Mouse (Mus musculus): ENCODE data around the gene Gna12.

Gna12 gene

DNA sequence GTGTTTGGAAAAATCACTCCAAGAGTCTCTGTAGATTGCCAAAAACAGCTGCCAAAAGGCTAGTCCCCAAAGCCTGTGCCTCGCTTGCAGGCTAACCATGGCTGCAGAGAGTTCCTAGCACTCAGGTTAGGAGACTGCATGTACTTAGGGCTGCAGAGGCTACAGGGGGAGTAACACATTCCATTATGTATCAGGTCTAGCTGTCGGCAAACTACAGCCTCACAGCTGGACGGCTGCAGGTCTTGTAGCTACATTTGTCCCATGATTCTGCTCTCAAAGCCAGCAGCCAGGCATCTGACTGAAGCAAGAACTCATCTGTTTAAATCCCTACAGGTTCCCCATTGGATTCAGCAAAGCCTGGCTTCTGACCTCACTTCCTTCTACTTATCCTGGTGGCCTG, 35.5 kb downstream of the Gna12 start:
- no peak for DNase-seq

DNA sequence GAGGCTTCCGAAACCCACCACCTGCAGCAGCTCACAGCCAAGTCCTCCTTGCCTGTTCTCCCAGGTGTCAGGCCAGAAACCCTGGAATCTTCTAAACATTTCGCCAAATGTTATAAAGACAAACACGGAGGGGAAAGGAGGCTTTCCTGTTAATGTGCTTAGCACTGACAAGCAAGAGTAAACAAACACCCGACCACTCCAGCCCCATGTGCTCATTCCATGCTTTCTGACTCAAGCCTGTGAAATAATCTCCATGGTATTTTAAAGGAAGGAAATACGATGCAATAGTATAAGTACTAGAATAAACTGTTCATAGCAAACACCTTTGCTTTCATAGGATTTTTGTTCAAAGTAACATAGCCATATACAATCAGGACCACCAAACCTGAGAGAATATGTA, 38.0 kb downstream of the Gna12 start:
- no peak for DNase-seq

DNA sequence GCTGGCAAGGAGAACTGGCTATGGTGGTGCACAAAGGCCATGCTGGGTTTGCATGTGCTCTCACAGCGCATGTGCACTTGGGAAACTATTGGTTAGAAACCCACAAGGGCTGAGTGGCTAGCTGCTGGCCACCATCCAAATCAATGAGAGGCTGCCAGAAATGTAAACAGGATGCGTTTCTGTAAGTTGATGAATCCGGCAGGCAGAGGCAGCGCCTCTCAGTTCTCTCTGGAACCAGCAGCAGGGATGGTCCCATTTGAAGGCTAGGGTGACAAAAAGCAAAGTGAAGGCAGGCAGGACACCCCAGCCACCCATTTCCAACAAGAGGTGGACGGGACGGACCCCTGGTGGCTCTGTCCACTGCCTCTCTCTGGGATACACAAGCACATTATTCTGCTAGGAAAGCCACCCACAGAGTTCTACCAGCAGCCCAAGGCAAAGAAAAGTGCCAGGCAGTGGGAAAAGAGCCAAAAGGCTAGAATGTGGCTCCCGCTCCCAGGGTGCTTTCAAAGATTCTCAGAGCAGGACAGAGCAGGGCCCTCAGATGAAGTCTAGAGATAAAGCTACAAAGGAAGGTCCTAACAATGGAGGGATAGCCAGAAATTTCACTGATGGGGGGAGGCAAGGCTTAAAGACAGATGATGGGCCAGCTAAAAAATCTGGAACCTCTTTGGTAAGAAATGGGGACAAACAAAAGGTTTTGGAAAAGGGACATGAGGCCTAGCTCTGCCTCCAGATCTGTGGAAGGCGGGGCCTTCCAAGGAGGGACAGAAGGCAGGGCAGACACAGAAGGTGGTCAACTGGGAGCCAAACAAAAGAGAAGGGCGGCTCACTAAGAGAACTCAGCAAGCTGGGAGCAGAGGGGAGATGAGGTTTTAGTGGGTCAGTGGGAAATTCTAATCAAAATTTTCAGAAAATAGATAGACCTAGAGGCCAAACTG, 39.0 kb downstream of the Gna12 start:
- peak; percentile 27 for DNase-seq

DNA sequence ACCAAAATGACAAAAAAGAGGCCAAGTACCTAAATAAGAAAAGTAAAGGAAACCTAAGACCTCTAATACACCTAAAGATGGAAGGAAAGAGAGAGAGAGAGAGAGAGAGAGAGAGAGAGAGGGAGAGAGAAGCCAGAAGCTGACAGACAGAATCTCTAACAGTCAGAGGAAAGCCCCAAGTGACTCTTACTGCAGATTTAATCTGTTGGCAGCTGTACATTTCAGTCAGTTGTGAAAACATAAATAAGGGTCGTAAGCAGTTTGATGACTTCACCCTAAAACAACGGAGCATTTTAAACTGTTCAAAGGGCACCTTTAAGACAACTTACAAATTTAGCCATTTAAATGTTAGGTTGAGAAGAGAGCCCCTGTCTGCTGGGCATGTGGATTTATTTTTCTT, 39.8 kb downstream of the Gna12 start:
- DNase-seq = no peak

DNA sequence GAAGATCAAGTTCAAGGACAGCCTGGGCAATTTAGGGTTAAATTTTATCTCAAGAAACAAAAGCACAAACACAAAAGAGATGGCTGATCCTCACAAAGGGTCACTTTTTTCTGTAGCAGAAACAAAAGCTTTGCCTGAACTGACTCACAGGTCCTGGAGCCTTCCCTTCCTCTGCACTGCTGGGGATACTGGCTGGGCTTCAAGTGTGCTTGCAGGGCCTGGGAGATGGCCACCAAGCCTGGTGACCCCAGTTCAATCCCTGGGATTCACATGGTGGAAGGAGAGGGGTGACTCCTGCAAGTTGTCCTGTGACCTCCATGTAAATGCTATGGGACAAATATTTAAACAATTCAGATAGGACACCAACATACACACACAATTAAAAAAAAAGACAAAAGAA, 40.7 kb downstream of the Gna12 start:
- DNase-seq = no peak

DNA sequence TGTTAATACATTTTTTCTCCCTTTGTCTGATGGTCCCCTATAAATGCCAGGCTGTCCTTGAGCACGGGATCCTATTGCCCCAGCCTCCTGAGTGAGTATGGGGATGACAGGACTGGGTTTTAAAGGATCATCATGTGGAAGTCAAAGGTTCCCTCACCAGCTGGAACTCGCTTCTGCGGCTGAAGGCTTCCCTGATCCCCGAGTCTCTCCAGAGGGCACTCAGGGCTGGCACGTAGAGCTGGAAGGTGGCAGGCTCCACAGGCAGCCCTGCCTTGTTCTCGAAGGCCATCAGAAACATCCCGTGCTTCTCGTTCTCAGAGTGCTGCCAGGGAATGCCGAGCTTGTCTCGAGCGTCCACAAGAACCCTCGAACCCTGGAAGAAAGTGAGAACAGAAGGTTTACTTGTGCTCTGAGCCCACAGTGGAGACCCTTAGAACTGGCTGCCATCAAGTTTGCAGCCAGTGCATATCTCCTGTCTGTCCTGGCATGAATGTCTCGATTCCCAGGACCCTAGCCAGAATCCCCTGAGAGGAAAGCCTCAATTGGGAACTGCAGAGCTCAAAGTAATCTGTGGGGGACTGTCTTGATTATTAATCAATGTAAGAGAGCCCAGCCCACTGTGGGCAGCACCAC, 44.9 kb downstream of the Gna12 start:
- DNase-seq = no peak

DNA sequence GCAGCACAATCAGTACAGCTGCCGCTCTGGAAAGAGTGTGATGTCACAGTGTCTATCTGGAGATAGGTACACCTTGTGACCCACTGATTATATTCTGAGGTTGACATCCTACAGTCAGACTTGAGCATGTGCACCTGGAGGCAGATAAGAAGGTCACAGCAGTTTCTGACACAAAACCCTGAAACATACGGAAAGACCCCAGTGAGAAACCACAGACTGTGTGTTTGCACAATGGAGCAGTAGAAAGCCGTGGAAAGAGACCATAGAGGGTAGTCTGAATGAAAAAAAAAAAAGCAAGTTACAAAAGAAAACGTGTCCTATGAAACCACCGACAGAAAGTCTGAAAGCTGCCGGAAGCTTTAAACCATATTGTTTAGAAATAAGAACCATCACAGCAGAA, 45.9 kb downstream of the Gna12 start:
- no peak for DNase-seq

DNA sequence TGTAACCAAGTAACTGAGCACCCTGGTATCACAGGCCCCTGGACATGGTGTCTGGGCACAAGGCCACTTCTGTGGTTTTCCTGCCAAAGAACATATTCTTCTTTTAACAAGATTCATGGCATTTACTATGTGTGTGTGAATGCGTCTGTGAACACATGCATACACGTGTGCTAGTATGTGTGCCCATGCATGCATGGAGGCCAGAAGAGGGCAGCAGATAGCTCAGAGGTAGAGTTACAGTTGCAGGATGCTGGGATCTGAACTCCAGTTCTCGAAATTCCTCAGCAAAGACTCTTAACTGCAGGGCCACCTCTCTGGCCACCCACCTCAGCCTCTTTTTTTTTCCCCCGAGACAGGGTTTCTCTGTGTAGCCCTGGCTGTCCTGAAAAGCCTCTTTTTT, 46.7 kb downstream of the Gna12 start:
- DNase-seq = no peak

DNA sequence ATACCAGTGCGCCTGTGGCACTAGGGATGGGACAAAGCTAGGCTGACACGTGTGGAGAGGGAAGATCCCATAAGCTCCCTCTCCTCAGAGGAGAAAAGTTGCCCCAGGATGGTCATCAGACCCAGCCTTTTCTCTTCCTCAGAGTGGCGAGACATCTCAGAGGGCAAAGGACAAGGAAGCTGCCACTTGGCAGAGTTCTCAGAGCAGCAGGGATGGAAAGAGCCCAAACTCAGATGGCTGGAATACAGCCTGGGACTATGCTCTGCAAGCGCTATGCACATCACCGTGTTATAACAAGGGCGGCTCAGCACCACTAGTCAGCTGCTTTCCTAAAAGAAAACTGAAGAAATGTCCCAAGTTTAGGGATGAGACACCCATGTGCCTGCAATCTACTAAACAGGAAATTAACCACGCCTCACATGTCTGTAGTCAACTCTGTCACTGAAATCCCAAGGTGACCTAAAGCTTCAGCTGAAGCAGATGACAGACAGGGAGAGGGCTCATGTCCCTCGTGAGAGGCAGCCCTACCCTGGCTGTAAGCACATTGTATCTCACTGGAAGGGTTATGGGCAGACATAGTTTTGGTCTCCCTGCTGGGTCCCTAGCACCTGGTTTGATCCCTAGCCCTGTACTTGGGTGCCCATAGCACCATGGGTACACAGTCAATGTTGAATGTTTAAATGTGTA, 48.2 kb downstream of the Gna12 start:
- no peak for DNase-seq

DNA sequence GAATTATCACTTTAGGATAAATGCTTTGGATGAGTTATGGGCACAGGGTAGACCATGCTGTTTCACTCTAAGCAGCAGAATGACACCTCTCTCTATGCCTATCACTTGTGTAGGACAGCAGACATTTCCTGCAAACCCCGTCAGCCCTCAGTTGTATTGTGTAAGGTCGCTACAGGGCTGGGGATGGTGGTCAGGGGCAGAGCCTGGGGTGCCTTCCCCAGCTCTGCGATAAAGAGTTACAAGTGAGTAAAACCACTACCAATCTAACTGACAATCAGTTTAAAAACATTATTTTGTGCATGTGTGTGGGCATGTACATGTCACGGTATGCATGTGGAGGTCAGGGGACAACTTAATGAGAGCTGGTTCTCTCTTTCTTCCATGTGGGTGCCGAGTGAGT, 49.1 kb downstream of the Gna12 start:
- no peak for DNase-seq

DNA sequence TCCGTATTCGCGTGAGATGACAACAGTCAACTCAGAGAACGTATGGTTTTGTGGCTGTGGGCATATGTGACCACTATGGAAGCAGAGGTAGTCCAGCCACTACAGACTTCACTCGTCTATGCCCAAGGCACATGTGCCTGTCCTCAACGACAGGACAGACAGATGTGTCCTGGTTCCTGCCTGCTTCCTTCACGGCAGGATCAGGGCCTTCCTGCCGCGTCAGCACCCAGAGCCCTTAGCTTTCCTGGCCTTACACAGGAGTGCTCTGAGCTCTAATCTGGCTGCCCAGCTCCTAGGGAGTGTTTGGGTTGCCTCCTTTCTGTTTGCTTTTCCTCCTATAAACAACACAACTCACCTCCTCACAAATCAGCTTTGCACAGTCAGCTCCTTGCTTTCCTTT, 53.3 kb downstream of the Gna12 start:
- DNase-seq = no peak

DNA sequence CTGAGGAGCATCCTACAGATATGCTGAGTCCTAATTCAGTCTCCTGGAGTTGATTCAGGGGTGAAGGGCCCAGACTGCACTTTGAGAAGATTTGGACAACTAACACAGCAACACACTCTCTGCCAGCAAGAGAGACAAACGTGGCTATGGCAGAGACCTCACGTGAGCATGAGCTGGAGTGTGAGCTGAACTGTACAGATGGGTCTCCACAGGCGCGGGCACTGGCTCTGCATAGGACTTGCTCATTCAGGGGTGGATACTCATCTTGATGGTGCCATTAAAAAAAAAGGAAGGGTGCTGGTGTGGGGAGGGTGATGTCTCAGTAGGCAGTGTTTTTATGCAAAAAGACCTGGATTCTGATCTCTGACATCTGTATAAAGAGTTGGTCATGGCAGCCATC, 55.1 kb downstream of the Gna12 start:
- no peak for DNase-seq

DNA sequence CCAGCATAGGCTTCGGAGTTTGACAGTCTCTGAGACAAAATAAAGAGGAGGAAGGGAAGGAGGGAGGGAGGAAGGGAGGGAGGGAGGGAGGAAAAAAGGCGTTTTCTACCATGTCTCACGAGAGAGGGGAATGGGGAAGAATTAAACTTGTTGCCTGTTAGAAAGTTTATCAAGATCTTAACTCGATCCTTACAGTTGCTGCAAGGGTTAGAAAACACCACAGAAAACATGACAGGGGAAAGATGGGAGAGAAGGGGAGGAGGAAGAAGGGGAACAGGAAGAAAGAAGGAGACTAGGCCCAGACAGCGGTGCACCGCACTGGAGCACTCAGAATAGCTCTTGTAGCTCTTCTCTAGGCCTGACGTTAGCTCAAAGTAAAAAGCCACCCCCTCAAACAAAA, 58.1 kb downstream of the Gna12 start:
- no peak for DNase-seq

DNA sequence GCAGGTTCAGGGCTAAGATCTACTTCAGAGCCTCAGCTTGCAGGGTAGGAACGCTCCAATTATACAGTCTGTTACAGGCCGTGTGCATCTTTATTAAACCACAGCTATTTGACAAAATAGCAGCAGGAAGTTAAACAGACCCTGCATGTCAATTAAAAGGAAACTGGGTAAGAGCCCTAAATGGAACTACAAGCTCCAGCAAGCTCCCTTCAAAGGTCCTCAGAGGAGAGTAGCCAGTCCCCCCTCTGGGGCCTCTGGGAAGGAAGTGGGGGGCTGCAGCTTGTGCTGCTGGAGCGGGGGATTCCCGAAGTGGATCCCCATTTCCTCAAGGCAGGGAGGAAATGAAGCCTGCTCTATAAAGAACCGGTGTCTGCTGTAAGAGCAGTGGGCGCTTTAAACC, 58.6 kb downstream of the Gna12 start:
- no peak for DNase-seq

DNA sequence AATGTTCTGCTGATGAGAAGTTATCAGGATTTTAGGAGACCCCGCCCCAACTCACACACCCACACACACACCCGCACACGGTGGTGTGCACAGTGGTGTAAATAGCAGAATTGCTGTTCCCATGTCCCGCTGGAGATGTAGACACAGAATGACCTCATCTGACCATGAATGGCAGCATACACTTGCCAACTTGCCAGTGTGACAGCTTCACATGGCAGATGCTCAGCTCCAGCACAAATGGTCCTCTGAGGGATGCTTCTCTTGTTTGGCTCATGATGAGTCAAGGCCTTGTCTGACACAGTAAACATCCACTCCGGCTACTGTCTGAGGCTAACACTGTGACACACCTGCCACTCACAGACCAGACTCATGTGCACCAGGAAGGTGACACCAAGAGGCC, 61.9 kb downstream of the Gna12 start:
- DNase-seq = no peak

DNA sequence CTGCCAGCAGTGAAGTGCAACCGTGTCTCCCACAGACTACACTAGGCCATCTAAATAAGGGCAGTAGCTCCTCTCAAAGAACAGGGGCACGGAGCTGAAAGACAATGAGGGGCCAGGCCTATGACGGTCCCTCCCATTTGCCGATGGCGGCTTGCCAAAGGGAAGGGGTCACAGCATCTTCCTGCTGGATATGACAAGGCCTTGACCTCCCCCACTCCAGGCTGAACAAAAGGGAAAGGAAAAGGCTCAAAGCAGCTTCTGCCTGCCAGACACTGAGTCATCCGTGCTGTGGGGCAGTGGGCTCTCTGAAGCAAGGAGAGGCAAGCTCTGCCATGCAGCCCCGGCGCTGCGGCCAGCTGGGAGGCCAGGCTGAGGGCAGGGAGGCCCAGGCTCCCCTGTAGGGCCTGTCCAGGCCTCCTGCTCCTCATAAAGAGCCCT, 62.5 kb downstream of the Gna12 start:
- peak; percentile 56 for DNase-seq

DNA sequence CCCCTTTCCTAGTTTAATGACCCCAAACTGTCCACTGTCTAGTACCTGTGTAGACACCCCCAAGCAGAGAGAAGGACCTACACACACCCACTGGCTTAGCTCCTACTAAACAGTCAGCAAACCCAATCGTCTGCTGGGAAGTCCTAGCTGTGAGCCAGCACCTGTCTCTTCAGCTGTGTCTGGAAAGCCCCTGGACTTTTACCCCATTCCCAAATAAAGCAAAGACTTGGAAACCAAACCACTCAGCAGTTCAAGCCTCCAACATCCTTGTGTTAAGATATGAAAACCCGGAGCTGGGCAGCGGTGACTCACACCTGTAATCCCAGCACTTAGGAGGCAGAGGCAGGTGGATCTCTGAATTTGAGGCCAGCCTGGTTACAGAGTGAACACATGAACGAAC, 63.7 kb downstream of the Gna12 start:
- DNase-seq = no peak

DNA sequence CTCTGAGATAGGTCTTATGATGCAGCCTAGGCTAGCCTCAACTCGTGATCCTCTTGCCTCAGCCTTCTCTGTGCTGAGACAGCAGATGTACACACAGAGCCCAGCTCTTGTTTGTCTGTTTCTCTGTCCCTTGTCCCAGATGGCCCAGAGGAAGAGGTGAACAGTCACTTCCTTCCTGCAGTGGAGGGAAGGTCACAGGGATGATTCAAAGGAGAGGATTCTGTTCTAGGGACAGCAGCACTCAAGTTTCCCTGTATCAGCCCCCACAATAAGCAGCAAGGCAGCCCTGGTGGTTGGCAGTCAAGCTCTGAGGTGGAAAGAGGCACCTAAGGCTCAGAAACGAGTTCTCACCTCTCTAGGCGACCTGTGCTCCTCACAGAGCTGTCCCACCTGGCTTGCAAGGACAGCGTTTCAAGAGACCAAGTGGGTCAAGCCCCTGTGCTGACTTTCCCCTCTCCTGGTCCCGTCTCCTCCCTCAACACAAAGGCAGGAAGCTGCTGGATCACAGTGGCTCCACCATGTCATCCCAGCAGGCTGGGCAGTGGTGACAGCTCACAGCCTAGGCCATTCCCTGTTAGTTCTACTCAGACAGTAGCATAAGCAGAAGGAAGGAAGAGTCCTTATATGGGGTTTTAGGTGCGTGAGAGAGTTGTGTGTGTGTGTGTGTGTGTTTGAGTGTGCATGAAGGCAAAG, 65.2 kb downstream of the Gna12 start:
- DNase-seq = no peak

DNA sequence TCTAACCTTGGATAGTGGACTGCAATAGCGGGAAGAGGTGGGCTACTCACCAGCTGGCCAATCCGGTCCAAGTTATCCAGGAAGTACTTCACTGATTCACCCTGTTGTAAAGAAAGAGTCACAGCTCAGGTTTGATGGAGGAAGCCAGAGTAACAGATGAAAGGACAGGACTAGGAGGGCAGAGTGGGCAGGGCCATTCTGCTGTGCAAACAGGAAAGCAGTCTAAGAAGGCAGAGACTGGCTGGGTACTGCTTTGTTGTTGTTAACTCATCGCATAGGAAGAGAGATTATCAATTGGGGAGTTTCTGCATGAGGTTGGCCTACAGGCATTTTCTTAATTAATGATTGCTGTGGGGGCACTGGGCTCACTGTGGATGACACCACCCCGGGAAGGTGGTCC, 67.7 kb downstream of the Gna12 start:
- no peak for DNase-seq

DNA sequence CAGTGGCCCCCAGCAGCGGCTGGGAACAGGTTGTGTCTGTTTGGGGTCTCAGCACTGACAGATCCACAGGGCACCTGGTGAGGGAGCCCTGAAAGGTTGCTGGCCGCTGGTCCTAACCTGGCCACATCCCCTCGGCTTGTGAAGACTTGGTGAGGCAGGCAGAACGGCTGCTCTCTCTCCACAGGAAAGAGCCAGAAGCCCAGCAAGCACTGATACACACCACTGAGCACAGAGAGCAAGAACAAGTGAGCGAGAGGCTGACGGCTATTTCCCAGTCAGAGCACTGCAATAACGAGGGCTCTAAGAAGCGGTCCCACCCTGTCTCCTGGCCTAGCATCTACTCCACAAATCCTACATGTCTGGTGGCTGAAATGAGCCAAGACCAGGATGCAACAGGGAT, 71.4 kb downstream of the Gna12 start:
- DNase-seq = no peak

DNA sequence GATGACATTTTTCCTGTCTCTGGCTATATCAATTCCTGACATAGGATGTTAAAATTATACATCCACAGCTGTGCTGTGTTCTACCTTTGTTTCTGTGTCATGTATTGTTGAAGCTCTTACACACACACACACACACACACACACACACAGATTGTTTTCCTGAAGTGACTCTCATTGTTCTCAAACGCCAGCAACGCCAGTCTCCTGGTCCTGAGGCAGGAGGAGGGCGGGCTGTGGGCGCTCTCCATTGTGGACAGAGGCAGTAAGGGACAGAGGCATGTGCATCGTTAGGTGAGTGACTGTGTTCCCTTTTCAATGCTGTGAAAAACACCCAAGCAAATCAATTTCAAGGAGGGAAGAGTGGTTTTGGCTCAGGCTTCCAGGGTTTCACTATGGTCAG, 77.0 kb downstream of the Gna12 start:
- no peak for DNase-seq

DNA sequence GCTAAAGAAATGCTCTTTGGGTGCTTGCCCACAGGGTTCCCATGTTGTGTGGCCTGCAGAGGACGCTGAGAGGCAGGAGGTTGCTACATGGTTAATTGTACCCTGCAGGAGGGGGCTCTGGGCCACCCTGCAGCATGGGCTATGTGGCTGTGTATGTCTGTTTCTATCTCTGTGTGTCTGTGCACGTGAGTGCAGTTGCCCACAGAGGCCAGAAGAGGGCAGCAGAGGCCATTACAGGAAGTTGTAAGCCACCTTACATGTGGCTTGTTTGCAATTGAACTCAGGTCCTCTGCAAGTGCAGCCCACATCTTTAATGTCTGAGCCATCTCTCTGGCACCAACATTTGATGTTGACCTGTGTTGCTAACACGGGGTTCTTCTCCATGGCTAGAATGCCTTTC, 77.6 kb downstream of the Gna12 start:
- DNase-seq = no peak

DNA sequence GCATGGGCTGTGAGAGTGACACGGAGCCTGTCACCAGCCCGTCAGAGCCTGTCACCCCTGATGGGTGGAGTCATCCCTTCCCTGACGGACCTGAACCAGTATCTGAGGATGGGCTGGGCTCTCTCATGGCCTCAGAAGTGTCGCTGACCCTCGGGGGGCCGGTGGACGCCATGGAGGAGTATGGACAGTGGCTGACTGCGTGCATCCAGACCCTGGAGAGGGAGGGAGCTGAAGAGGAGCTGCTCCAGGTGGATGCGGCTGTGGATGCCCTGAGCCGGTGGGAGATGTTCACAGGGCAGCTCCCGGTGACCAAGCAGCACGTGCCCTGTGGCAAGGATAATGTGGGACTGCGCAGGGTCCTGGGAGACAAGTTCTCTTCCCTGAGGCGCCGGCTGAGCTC, 78.2 kb downstream of the Gna12 start:
- no peak for DNase-seq

Measured in right cerebral cortex, postnatal 14 days (tissue).